Mouse (Mus musculus): ENCODE results near the gene Slc15a3. TPM values are rescaled to one million over a fixed set of nuclear protein-coding genes. Genes with fewer than 3 reads are reported as not detected.
A peak's percentile ranks its signal among the peaks of the same experiment; 100 is the strongest.

Slc15a3 gene
- polyA plus RNA-seq, 1 experiment from 2014 or later = 0.53 TPM

GRCm38 (mm10) chr19:10904927-10905727, 65.6 kb downstream of the Slc15a3 start:
- Histone ChIP-seq H3K27me3 (replicated peaks; ENCODE audit: control insufficient read depth, insufficient read depth, low read length) (no peaks in the 10 kb centered on the region), H3K27ac (ENCODE audit: low read depth) (peak overlapping the region; percentile 88), H3K36me3 (ENCODE audit: control insufficient read depth, insufficient read depth, low read length) (peaks cover 76% of the 10 kb centered on the region), H3K9ac (ENCODE audit: low read length) (peak overlapping the region; percentile 27; the same call in 1 of the 2 replicates), H3K4me2 (ENCODE audit: low read length) (peak overlapping the region; percentile 32), H3K9me3 (ENCODE audit: control insufficient read depth, low read length) (no peaks in the 10 kb centered on the region), H3K4me3 (ENCODE audit: low read depth, low read length) (no peak overlapping the region), H3K4me1 (replicated peaks; ENCODE audit: control insufficient read depth, insufficient read depth, low read length) (peaks cover 34% of the 10 kb centered on the region)
- ATAC-seq (replicated peaks; ENCODE audit: low FRiP score, low TSS enrichment, low read depth) (peak; percentile 77), DNase-seq (ENCODE audit: low spot score) (peak; percentile 78)
- 24% methylated on average over 7 of the region's 7 CpGs for WGBS

- Histone ChIP-seq H3K36me3 (ENCODE audit: control insufficient read depth, insufficient read depth, low read length) (peaks cover 71% of the 10 kb centered on the region), H3K27ac (ENCODE audit: low read depth) (peak overlapping the region; percentile 88), H3K9ac (ENCODE audit: low read length) (peak overlapping the region; percentile 27; the same call in 1 of the 2 replicates), H3K27me3 (replicated peaks; ENCODE audit: control insufficient read depth, insufficient read depth, low read length) (no peaks in the 10 kb centered on the region), H3K4me3 (ENCODE audit: low read depth, low read length) (no peak overlapping the region), H3K4me2 (ENCODE audit: low read length) (peak overlapping the region; percentile 32), H3K9me3 (ENCODE audit: control insufficient read depth, low read length) (no peaks in the 10 kb centered on the region), H3K4me1 (replicated peaks; ENCODE audit: control insufficient read depth, insufficient read depth, low read length) (peaks cover 34% of the 10 kb centered on the region)
- no peak for ATAC-seq (replicated peaks; ENCODE audit: low FRiP score, low TSS enrichment, low read depth)
- DNase-seq (ENCODE audit: low spot score) = no peak
- WGBS = 24% methylated on average over 5 of the region's 5 CpGs
Measured at GRCm38 (mm10) chr19:10905728-10906000, 66.1 kb downstream of the Slc15a3 start.

DNA sequence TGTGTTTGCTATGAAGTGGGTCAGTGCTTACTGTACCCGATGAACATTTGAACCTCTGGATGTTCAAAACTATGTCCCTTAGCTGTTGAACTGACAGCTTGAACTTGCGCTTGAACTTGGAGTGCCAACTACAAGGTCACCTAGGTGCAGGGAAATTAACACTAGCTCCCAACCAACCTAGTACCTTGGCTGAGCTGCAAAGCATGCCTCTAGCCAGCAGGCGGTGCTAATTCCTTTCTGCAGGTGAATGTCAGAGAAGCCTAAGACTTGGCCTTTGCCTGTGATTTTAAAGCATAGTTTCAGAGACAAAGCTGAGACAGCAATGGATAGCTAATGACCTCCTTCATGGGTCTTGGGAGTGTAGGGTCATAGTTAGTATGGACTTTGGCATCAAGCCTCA, 68.4 kb downstream of the Slc15a3 start:
- H3K9ac ChIP-seq (ENCODE audit: low read length) = no peak overlapping the region
- H3K4me3 ChIP-seq (ENCODE audit: low read depth, low read length) = no peak overlapping the region
- H3K27me3 ChIP-seq (replicated peaks; ENCODE audit: control insufficient read depth, insufficient read depth, low read length) = no peaks in the 10 kb centered on the region
- ATAC-seq (replicated peaks; ENCODE audit: low FRiP score, low TSS enrichment, low read depth) = no peak; the same call in 1 of the 2 replicates
- no peaks in the 10 kb centered on the region for H3K9me3 ChIP-seq (ENCODE audit: control insufficient read depth, low read length)
- no peak overlapping the region for H3K4me2 ChIP-seq (ENCODE audit: low read length)
- 58% methylated on average over 3 of the region's 3 CpGs for WGBS
- peaks cover 34% of the 10 kb centered on the region for H3K4me1 ChIP-seq (replicated peaks; ENCODE audit: control insufficient read depth, insufficient read depth, low read length)
- peaks cover 49% of the 10 kb centered on the region for H3K36me3 ChIP-seq (ENCODE audit: control insufficient read depth, insufficient read depth, low read length)
- H3K27ac ChIP-seq (ENCODE audit: low read depth) = peak overlapping the region; percentile 74; the same call in 1 of the 2 replicates
- peak; percentile 78 for DNase-seq (ENCODE audit: low spot score)

Other genes with a start within 250 kb of the Slc15a3 start
- 324 and 358 TPM in 2 replicates for gene Ddb1, start 234.4 kb upstream of the Slc15a3 start, polyA plus RNA-seq (2014; fragmentation: Nextera tagmentation; extraction: Ambion mirVana)
- 18.3 and 22.3 TPM in 2 replicates for gene Tkfc, start 234.1 kb upstream of the Slc15a3 start, polyA plus RNA-seq (2014; fragmentation: Nextera tagmentation; extraction: Ambion mirVana)
- 1.5 and 2.8 TPM in 2 replicates for gene Vwce, start 205.5 kb upstream of the Slc15a3 start, polyA plus RNA-seq (2014; fragmentation: Nextera tagmentation; extraction: Ambion mirVana)
- 0.34 TPM in 1 of 2 replicates, not detected in the other for gene Pga5, start 161.7 kb upstream of the Slc15a3 start, polyA plus RNA-seq (2014; fragmentation: Nextera tagmentation; extraction: Ambion mirVana)
- 27.8 and 31.1 TPM in 2 replicates for gene Vps37c, start 151.0 kb upstream of the Slc15a3 start, polyA plus RNA-seq (2014; fragmentation: Nextera tagmentation; extraction: Ambion mirVana)
- gene Cd5, start 100.7 kb upstream of the Slc15a3 start, polyA plus RNA-seq (2014; fragmentation: Nextera tagmentation; extraction: Ambion mirVana) = 0.08 TPM in 1 of 2 replicates, not detected in the other
- gene Cd6, start 9.7 kb upstream of the Slc15a3 start, polyA plus RNA-seq (2014; fragmentation: Nextera tagmentation; extraction: Ambion mirVana) = 0.11 TPM in 1 of 2 replicates, not detected in the other
- gene Tmem132a, start 30.2 kb downstream of the Slc15a3 start, polyA plus RNA-seq (2014; fragmentation: Nextera tagmentation; extraction: Ambion mirVana) = 50.6 and 54.6 TPM in 2 replicates
- gene Tmem109, start 42.3 kb downstream of the Slc15a3 start, polyA plus RNA-seq (2014; fragmentation: Nextera tagmentation; extraction: Ambion mirVana) = 91.1 and 91.7 TPM in 2 replicates
- gene Prpf19, start 55.5 kb downstream of the Slc15a3 start, polyA plus RNA-seq (2014; fragmentation: Nextera tagmentation; extraction: Ambion mirVana) = 45.5 TPM in 2 replicates
- not detected in 2 replicates for gene Zp1, start 80.9 kb downstream of the Slc15a3 start, polyA plus RNA-seq (2014; fragmentation: Nextera tagmentation; extraction: Ambion mirVana)
- 0.07 TPM in 1 of 2 replicates, not detected in the other for gene Ptgdr2, start 97.4 kb downstream of the Slc15a3 start, polyA plus RNA-seq (2014; fragmentation: Nextera tagmentation; extraction: Ambion mirVana)
- gene Ccdc86, start 109.5 kb downstream of the Slc15a3 start, polyA plus RNA-seq (2014; fragmentation: Nextera tagmentation; extraction: Ambion mirVana) = 29.7 and 32.4 TPM in 2 replicates
- 7.9 TPM in 2 replicates for gene Ms4a10, start 134.9 kb downstream of the Slc15a3 start, polyA plus RNA-seq (2014; fragmentation: Nextera tagmentation; extraction: Ambion mirVana)
- gene Ms4a15, start 153.5 kb downstream of the Slc15a3 start, polyA plus RNA-seq (2014; fragmentation: Nextera tagmentation; extraction: Ambion mirVana) = 0.24 and 0.34 TPM in 2 replicates
- gene Ms4a18, start 178.3 kb downstream of the Slc15a3 start, polyA plus RNA-seq (2014; fragmentation: Nextera tagmentation; extraction: Ambion mirVana) = 15.4 and 20.8 TPM in 2 replicates
- gene Ms4a8a, start 241.4 kb downstream of the Slc15a3 start, polyA plus RNA-seq (2014; fragmentation: Nextera tagmentation; extraction: Ambion mirVana) = 4.6 and 8.3 TPM in 2 replicates

Measured in intestine, embryonic 14.5 days (tissue).